Mouse (Mus musculus): ENCODE results near the gene Acox1. TPM values are rescaled to one million over a fixed set of nuclear protein-coding genes. Genes with fewer than 3 reads are reported as not detected.

Acox1 gene
- polyA plus RNA-seq, 1 experiment = 67.9 TPM

- peaks cover 16% of the 10 kb centered on the region for H3K4me1 ChIP-seq (ENCODE audit: control insufficient read depth, insufficient read depth, low read length)
- no peak for TF ChIP-seq POLR2A (IDR thresholded peaks at IDR 0.05; ENCODE audit: borderline replicate concordance, extremely low read depth, low read depth, low read length)
- WGBS = 93% methylated on average over 18 of the region's 18 CpGs
- DNase-seq = no peak
- H3K4me3 ChIP-seq (replicated peaks; ENCODE audit: extremely low read depth, low read depth, low read length) = no peak overlapping the region
Measured at GRCm38 (mm10) chr11:116196866-116197583, 1.8 kb downstream of the Acox1 start.

- 77% methylated on average over 3 of the region's 3 CpGs for WGBS
- DNase-seq = no peak
- Histone ChIP-seq H3K4me1 (ENCODE audit: control insufficient read depth, insufficient read depth, low read length) (peaks cover 16% of the 10 kb centered on the region), H3K4me3 (replicated peaks; ENCODE audit: extremely low read depth, low read depth, low read length) (no peak overlapping the region)
- TF ChIP-seq CTCF (IDR thresholded peaks at IDR 0.05; ENCODE audit: insufficient read depth, low read length) = no peak
- TF ChIP-seq POLR2A (IDR thresholded peaks at IDR 0.05; ENCODE audit: borderline replicate concordance, extremely low read depth, low read depth, low read length) = no peak
Measured at GRCm38 (mm10) chr11:116196336-116196735, 2.5 kb downstream of the Acox1 start.

- TF ChIP-seq POLR2A (IDR thresholded peaks at IDR 0.05; ENCODE audit: borderline replicate concordance, extremely low read depth, low read depth, low read length) = no peak
- no peak overlapping the region for H3K4me3 ChIP-seq (replicated peaks; ENCODE audit: extremely low read depth, low read depth, low read length)
- DNase-seq = no peak
- WGBS = 28% methylated on average over 5 of the region's 5 CpGs
- H3K4me1 ChIP-seq (ENCODE audit: control insufficient read depth, insufficient read depth, low read length) = peaks cover 16% of the 10 kb centered on the region
Measured at GRCm38 (mm10) chr11:116195252-116195651, 3.6 kb downstream of the Acox1 start.

GRCm38 (mm10) chr11:116194619-116195018, 4.2 kb downstream of the Acox1 start:
- H3K4me1 ChIP-seq (ENCODE audit: control insufficient read depth, insufficient read depth, low read length) = peaks cover 16% of the 10 kb centered on the region
- DNase-seq = no peak
- no peak for TF ChIP-seq CTCF (IDR thresholded peaks at IDR 0.05; ENCODE audit: insufficient read depth, low read length)
- no peak for TF ChIP-seq POLR2A (IDR thresholded peaks at IDR 0.05; ENCODE audit: borderline replicate concordance, extremely low read depth, low read depth, low read length)
- 75% methylated on average over 8 of the region's 8 CpGs for WGBS
- H3K4me3 ChIP-seq (replicated peaks; ENCODE audit: extremely low read depth, low read depth, low read length) = no peak overlapping the region

- 42% methylated on average over 11 of the region's 11 CpGs for WGBS
- H3K4me1 ChIP-seq (ENCODE audit: control insufficient read depth, insufficient read depth, low read length) = peaks cover 12% of the 10 kb centered on the region
- H3K4me3 ChIP-seq (replicated peaks; ENCODE audit: extremely low read depth, low read depth, low read length) = no peak overlapping the region
- no peak for TF ChIP-seq CTCF (IDR thresholded peaks at IDR 0.05; ENCODE audit: insufficient read depth, low read length)
- DNase-seq = no peak
Measured at GRCm38 (mm10) chr11:116187226-116187930, 11.5 kb downstream of the Acox1 start.

- 85% methylated on average over 11 of the region's 11 CpGs for WGBS
- Histone ChIP-seq H3K4me1 (ENCODE audit: control insufficient read depth, insufficient read depth, low read length) (peaks cover 12% of the 10 kb centered on the region), H3K4me3 (replicated peaks; ENCODE audit: extremely low read depth, low read depth, low read length) (no peak overlapping the region)
- TF ChIP-seq POLR2A (IDR thresholded peaks at IDR 0.05; ENCODE audit: borderline replicate concordance, extremely low read depth, low read depth, low read length) (no peak), CTCF (IDR thresholded peaks at IDR 0.05; ENCODE audit: insufficient read depth, low read length) (no peak)
- DNase-seq = no peak
Measured at GRCm38 (mm10) chr11:116186360-116186759, 12.5 kb downstream of the Acox1 start.

- 45% methylated on average over 3 of the region's 3 CpGs for WGBS
- DNase-seq = no peak
- no peak for TF ChIP-seq POLR2A (IDR thresholded peaks at IDR 0.05; ENCODE audit: borderline replicate concordance, extremely low read depth, low read depth, low read length)
- TF ChIP-seq CTCF (IDR thresholded peaks at IDR 0.05; ENCODE audit: insufficient read depth, low read length) = no peak
- Histone ChIP-seq H3K4me1 (ENCODE audit: control insufficient read depth, insufficient read depth, low read length) (peaks cover 12% of the 10 kb centered on the region), H3K4me3 (replicated peaks; ENCODE audit: extremely low read depth, low read depth, low read length) (no peak overlapping the region)
Measured at GRCm38 (mm10) chr11:116185836-116186235, 13.0 kb downstream of the Acox1 start.

- WGBS = 75% methylated on average over 20 of the region's 20 CpGs
- Histone ChIP-seq H3K4me1 (ENCODE audit: control insufficient read depth, insufficient read depth, low read length) (no peaks in the 10 kb centered on the region), H3K4me3 (replicated peaks; ENCODE audit: extremely low read depth, low read depth, low read length) (no peak overlapping the region)
- TF ChIP-seq CTCF (IDR thresholded peaks at IDR 0.05; ENCODE audit: insufficient read depth, low read length) (no peak), POLR2A (IDR thresholded peaks at IDR 0.05; ENCODE audit: borderline replicate concordance, extremely low read depth, low read depth, low read length) (no peak)
- DNase-seq = peak; percentile 24
Measured at GRCm38 (mm10) chr11:116178411-116179121, 20.3 kb downstream of the Acox1 start.

GRCm38 (mm10) chr11:116176010-116176409, 22.8 kb downstream of the Acox1 start:
- WGBS = 82% methylated on average over 7 of the region's 7 CpGs
- TF ChIP-seq POLR2A (IDR thresholded peaks at IDR 0.05; ENCODE audit: borderline replicate concordance, extremely low read depth, low read depth, low read length) = no peak
- no peak for TF ChIP-seq CTCF (IDR thresholded peaks at IDR 0.05; ENCODE audit: insufficient read depth, low read length)
- DNase-seq = no peak
- no peak overlapping the region for H3K4me3 ChIP-seq (replicated peaks; ENCODE audit: extremely low read depth, low read depth, low read length)
- H3K4me1 ChIP-seq (ENCODE audit: control insufficient read depth, insufficient read depth, low read length) = no peaks in the 10 kb centered on the region
